Mouse (Mus musculus): ENCODE data around the gene Hspb8. TPM values are rescaled to one million over a fixed set of nuclear protein-coding genes. Genes with fewer than 3 reads are reported as not detected.

Gene Hspb8
- total and polyA plus RNA-seq, 3 experiments, result not detected

GRCm38 (mm10) chr5:116440251-116440650, 17.6 kb upstream of the Hspb8 start:
- H3K9me3 ChIP-seq (replicated peaks; ENCODE audit: insufficient read depth, low read length), result no peaks in the 10 kb centered on the region

GRCm38 (mm10) chr5:116438328-116438727, 15.7 kb upstream of the Hspb8 start:
- H3K4me1 ChIP-seq (ENCODE audit: control insufficient read depth in 1 of 2, insufficient read depth in 2 of 2, low read length in 2 of 2), result no peaks in the 10 kb centered on the region
- no peaks in the 10 kb centered on the region for H3K36me3 ChIP-seq (ENCODE audit: control insufficient read depth in 1 of 2, insufficient read depth in 2 of 2, low read length in 2 of 2)
- no peak overlapping the region for H3K27ac ChIP-seq (ENCODE audit: control insufficient read depth, low read depth, low read length)
- TF ChIP-seq ZC3H11A (IDR thresholded peaks at IDR 0.05; ENCODE audit: low read depth, low read length), result no peak
- TF ChIP-seq ETS1 (IDR thresholded peaks at IDR 0.05; ENCODE audit: low read depth, low read length), result no peak
- no peak for TF ChIP-seq SIN3A (IDR thresholded peaks at IDR 0.05; ENCODE audit: low read length)
- no peak for TF ChIP-seq TCF12 (IDR thresholded peaks at IDR 0.05; ENCODE audit: low read depth, low read length)
- TF ChIP-seq MXI1 (IDR thresholded peaks at IDR 0.05; ENCODE audit: low read depth, low read length), result no peak
- TF ChIP-seq RCOR1 (IDR thresholded peaks at IDR 0.05; ENCODE audit: low read depth, low read length), result no peak
- no peaks in the 10 kb centered on the region for H3K79me2 ChIP-seq (ENCODE audit: control insufficient read depth, insufficient read depth, low read length, poor library complexity)
- no peaks in the 10 kb centered on the region for H3K27me3 ChIP-seq (ENCODE audit: control insufficient read depth in 1 of 2, insufficient read depth in 2 of 2, low read length in 2 of 2)
- no peak for DNase-seq (ENCODE audit: low read depth, low spot score)
- no peak overlapping the region for H3K9ac ChIP-seq (ENCODE audit: control insufficient read depth, low read depth, low read length, poor library complexity, severe bottlenecking)
- no peak overlapping the region for H3K4me3 ChIP-seq (ENCODE audit: control insufficient read depth in 1 of 2, insufficient read depth in 1 of 2, low read depth in 2 of 2, low read length in 2 of 2)
- no peaks in the 10 kb centered on the region for H3K9me3 ChIP-seq (replicated peaks; ENCODE audit: insufficient read depth, low read length)

More at GRCm38 (mm10) chr5:116440251-116440650, 17.6 kb upstream of the Hspb8 start:
- no peaks in the 10 kb centered on the region for H3K27me3 ChIP-seq (ENCODE audit: control insufficient read depth in 1 of 2, insufficient read depth in 2 of 2, low read length in 2 of 2)
- H3K36me3 ChIP-seq (ENCODE audit: control insufficient read depth in 1 of 2, insufficient read depth in 2 of 2, low read length in 2 of 2), result no peaks in the 10 kb centered on the region
- DNase-seq (ENCODE audit: low read depth, low spot score), result no peak
- H3K4me1 ChIP-seq (ENCODE audit: control insufficient read depth in 1 of 2, insufficient read depth in 2 of 2, low read length in 2 of 2), result no peaks in the 10 kb centered on the region
- H3K4me3 ChIP-seq (ENCODE audit: control insufficient read depth in 1 of 2, insufficient read depth in 1 of 2, low read depth in 2 of 2, low read length in 2 of 2), result no peak overlapping the region
- no peak overlapping the region for H3K27ac ChIP-seq (ENCODE audit: control insufficient read depth, low read depth, low read length)
- no peak overlapping the region for H3K9ac ChIP-seq (ENCODE audit: control insufficient read depth, low read depth, low read length, poor library complexity, severe bottlenecking)
- TF ChIP-seq USF2 (IDR thresholded peaks at IDR 0.05; ENCODE audit: borderline replicate concordance in 1 of 2, insufficient read depth in 1 of 2, low read depth in 1 of 2, low read length in 2 of 2) (no peak), ZNF384 (IDR thresholded peaks at IDR 0.05; ENCODE audit: low read depth, low read length) (no peak), JUND (IDR thresholded peaks at IDR 0.05; ENCODE audit: low read depth, low read length) (no peak), SMC3 (IDR thresholded peaks at IDR 0.05; ENCODE audit: low read depth, low read length) (no peak), HCFC1 (IDR thresholded peaks at IDR 0.05; ENCODE audit: low read depth, low read length) (no peak), ELF1 (IDR thresholded peaks at IDR 0.05; ENCODE audit: low read depth, low read length) (no peak), CHD2 (IDR thresholded peaks at IDR 0.05; ENCODE audit: low read length) (no peak), POLR2AphosphoS5 (IDR thresholded peaks at IDR 0.05; ENCODE audit: borderline replicate concordance, low read depth, low read length) (no peak), NRF1 (IDR thresholded peaks at IDR 0.05; ENCODE audit: insufficient read depth, low read depth, low read length, poor library complexity, severe bottlenecking) (no peak), EP300 (IDR thresholded peaks at IDR 0.05; ENCODE audit: low read depth in 1 of 2, low read length in 2 of 2) (no peak), MXI1 (IDR thresholded peaks at IDR 0.05; ENCODE audit: low read depth, low read length) (no peak), TCF12 (IDR thresholded peaks at IDR 0.05; ENCODE audit: low read depth, low read length) (no peak), POLR2A (IDR thresholded peaks at IDR 0.05; ENCODE audit: control insufficient read depth in 1 of 2, insufficient read depth in 1 of 2, low read depth in 1 of 2, low read length in 2 of 2, poor library complexity in 1 of 2) (no peak)
- no peaks in the 10 kb centered on the region for H3K79me2 ChIP-seq (ENCODE audit: control insufficient read depth, insufficient read depth, low read length, poor library complexity)

Measured in MEL (cell line).